Mouse (Mus musculus) liver, embryonic 14.5 days (tissue): Measurements from ENCODE around the gene Trim9.

ENCODE experiments used
- CTCF ChIP-seq: IDR thresholded peaks from 2 replicates; pipeline ENCODE4 v1.5.1; 2016; ENCODE audit warnings: antibody characterized with exemption, low read depth, control low read depth
- EP300 ChIP-seq: IDR thresholded peaks from 2 replicates; pipeline ENCODE4 v1.6.1; 2016; ENCODE audit warnings: antibody characterized with exemption, low read depth

GRCm38 (mm10) chr12:70359443-70359842 is 12.0 kb upstream of the Trim9 start:
- TF ChIP-seq CTCF, result no peak
- TF ChIP-seq EP300, result no peak
